Mouse (Mus musculus): ENCODE results near the gene Mapkapk2. TPM values are rescaled to one million over a fixed set of nuclear protein-coding genes. Genes with fewer than 3 reads are reported as not detected.

The Mapkapk2 gene
- polyA plus RNA-seq, 1 experiment from 2014 or later: 42.6 TPM

- no peak overlapping the region for H3K9ac ChIP-seq
Measured at GRCm38 (mm10) chr1:131053239-131053638, 44.4 kb downstream of the Mapkapk2 start.

DNA sequence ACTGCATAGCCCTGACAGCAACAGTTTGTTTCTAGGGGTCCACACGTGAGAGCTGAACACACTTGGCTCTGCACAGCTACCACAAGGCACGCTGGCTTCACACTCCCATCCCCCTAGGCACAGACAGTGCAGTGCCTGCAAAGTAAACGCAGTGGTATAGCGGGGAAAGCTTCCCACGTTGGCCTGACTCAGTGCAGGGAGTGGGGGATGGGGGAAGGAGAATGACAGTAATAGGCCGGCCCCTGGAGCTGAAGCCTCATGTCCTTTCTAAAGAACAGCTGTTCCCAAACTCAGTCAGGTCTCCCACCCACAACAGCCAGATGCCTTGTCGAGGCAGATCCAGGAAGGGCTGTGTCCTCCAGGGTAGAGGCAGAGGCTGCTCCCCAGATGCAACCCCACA is 46.6 kb downstream of the Mapkapk2 start:
- 0 out of 2 replicates have a peak, but pooled peaks cover 9% of the 10 kb centered on the region for H3K4me1 ChIP-seq (replicated peaks)
- H3K27ac ChIP-seq: no peak overlapping the region
- H3K9ac ChIP-seq: no peak overlapping the region
- 0 out of 2 replicates have a peak, but pooled peaks have one; percentile 14 for ATAC-seq
- 35% methylated on average over 7 of the region's 7 CpGs for WGBS
- H3K4me3 ChIP-seq (replicated peaks): no peak overlapping the region
- no peaks in the 10 kb centered on the region for H3K9me3 ChIP-seq
- no peak overlapping the region for H3K4me2 ChIP-seq (replicated peaks)
- peaks cover 25% of the 10 kb centered on the region for H3K36me3 ChIP-seq
- H3K27me3 ChIP-seq (replicated peaks): no peaks in the 10 kb centered on the region

More at GRCm38 (mm10) chr1:131053239-131053638, 44.4 kb downstream of the Mapkapk2 start:
- 12% methylated on average over 8 of the region's 8 CpGs for WGBS
- no peaks in the 10 kb centered on the region for H3K9me3 ChIP-seq
- no peaks in the 10 kb centered on the region for H3K27me3 ChIP-seq (replicated peaks)
- H3K36me3 ChIP-seq: peaks cover 36% of the 10 kb centered on the region
- no peak overlapping the region for H3K4me2 ChIP-seq (replicated peaks)
- 0 out of 2 replicates have a peak, but pooled peaks cover 9% of the 10 kb centered on the region for H3K4me1 ChIP-seq (replicated peaks)
- H3K4me3 ChIP-seq (replicated peaks): no peak overlapping the region
- no peak overlapping the region for H3K27ac ChIP-seq
- ATAC-seq: peak; percentile 67

DNA sequence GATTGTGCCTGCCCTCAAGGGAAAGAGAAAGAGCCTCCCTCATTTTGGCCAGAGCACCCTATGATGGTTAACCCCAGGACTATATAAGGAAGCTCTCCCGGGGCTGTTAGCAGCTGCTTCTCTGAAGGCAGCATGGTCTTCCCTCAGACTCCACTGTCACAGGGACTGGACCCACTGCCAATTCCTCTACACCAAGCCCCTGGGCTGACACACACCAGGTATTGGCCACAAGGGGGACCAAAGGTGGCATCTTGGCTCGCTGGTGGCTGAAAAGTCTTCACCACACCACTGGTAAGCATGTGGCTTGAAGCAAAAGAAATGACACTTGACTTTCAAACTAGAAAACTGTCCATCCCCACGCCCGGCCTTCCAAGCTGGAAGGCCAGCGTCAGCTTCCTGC is 47.0 kb downstream of the Mapkapk2 start:
- H3K27ac ChIP-seq: no peak overlapping the region
- WGBS: 85% methylated on average over 5 of the region's 5 CpGs
- H3K4me1 ChIP-seq (replicated peaks): 0 out of 2 replicates have a peak, but pooled peaks cover 9% of the 10 kb centered on the region
- H3K36me3 ChIP-seq: peaks cover 21% of the 10 kb centered on the region
- H3K4me2 ChIP-seq (replicated peaks): no peak overlapping the region
- no peak overlapping the region for H3K9ac ChIP-seq
- ATAC-seq: no peak
- H3K27me3 ChIP-seq (replicated peaks): no peaks in the 10 kb centered on the region
- no peak overlapping the region for H3K4me3 ChIP-seq (replicated peaks)
- H3K9me3 ChIP-seq: no peaks in the 10 kb centered on the region

DNA sequence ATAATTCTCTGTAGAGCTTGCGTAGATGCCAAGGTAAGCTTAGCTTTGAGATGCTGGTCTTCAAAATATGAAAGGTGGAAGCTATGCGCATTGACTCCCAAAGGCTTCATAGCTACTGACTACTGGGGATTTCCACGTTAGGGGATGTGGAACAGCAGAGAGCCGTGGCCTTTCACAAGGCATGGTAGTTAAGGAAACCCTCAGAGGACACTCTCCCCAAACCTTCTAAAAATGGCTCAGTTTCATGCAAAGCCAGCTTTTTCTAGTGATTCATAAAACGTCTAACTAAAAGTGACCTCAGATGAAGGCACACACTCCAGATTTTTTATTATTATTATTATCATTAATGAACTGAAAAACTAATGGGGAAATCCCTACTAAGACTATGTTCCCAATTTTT is 47.6 kb downstream of the Mapkapk2 start:
- H3K27ac ChIP-seq: no peak overlapping the region
- peaks cover 15% of the 10 kb centered on the region; the same call in 1 of the 2 replicates for H3K36me3 ChIP-seq
- no peaks in the 10 kb centered on the region for H3K27me3 ChIP-seq (replicated peaks)
- H3K4me2 ChIP-seq (replicated peaks): no peak overlapping the region
- no peak overlapping the region for H3K4me3 ChIP-seq (replicated peaks)
- 90% methylated on average over 5 of the region's 5 CpGs for WGBS
- H3K4me1 ChIP-seq (replicated peaks): 0 out of 2 replicates have a peak, but pooled peaks cover 12% of the 10 kb centered on the region
- no peak overlapping the region for H3K9ac ChIP-seq
- H3K9me3 ChIP-seq: no peaks in the 10 kb centered on the region
- no peak for ATAC-seq

DNA sequence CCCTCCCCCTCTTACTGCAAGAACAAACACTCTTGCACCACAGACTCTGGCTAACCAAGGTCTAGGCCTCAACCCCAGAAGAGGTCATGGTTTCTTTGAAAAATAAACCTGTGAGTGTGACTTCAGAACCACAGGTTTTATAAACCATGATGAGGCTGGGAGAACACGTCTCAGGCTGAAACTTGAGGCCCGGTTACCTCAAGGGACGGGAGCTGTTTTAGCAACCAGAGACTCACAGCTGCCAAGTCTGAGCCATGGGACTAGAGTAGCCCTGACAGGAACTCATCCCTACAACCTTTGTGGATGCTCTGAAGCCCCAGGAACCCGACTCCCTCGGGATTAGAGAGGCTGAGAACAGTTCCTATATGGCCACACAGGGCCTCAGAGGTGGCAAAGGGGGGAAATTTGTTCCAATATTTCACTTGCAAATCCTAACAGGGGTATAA is 48.2 kb downstream of the Mapkapk2 start:
- H3K27me3 ChIP-seq (replicated peaks): no peaks in the 10 kb centered on the region
- 64% methylated on average over 5 of the region's 5 CpGs for WGBS
- no peak for ATAC-seq

DNA sequence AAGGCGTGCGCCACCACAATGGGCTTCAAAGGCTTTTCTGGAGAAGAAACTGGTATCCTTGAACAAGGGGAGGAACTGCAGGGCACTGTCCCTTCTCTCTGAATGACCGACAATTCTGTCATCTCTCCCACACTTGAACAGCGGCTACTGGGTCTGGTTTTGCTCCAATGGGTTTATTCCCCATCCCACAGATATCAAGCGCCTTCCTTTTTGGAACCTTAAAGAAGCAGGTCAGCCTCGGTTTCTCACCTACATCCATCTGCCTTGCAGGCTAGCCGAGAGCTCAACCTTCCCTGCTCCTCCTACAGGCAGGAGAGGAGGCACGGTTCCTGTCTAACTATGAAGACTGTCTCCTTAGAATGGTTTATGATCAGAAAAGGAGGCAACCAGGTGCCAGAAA is 48.7 kb downstream of the Mapkapk2 start:
- Histone ChIP-seq H3K4me2 (replicated peaks) (no peak overlapping the region), H3K9me3 (no peaks in the 10 kb centered on the region), H3K9ac (no peak overlapping the region), H3K27ac (no peak overlapping the region), H3K36me3 (peaks cover 8% of the 10 kb centered on the region; the same call in 1 of the 2 replicates), H3K27me3 (replicated peaks) (no peaks in the 10 kb centered on the region), H3K4me1 (replicated peaks) (0 out of 2 replicates have a peak, but pooled peaks cover 12% of the 10 kb centered on the region), H3K4me3 (replicated peaks) (no peak overlapping the region)
- WGBS: 81% methylated on average over 8 of the region's 8 CpGs
- no peak for ATAC-seq

More for the DNA sequence above, 48.2 kb downstream of the Mapkapk2 start:
- 0 out of 2 replicates have a peak, but pooled peaks cover 12% of the 10 kb centered on the region for H3K4me1 ChIP-seq (replicated peaks)
- H3K9ac ChIP-seq: no peak overlapping the region
- H3K4me3 ChIP-seq (replicated peaks): no peak overlapping the region
- H3K9me3 ChIP-seq: no peaks in the 10 kb centered on the region
- no peak overlapping the region for H3K4me2 ChIP-seq (replicated peaks)
- H3K27ac ChIP-seq: no peak overlapping the region
- H3K36me3 ChIP-seq: peaks cover 12% of the 10 kb centered on the region; the same call in 1 of the 2 replicates

- 54% methylated on average over 6 of the region's 6 CpGs for WGBS
- no peak overlapping the region for H3K27ac ChIP-seq
- no peak overlapping the region for H3K4me3 ChIP-seq (replicated peaks)
- H3K4me2 ChIP-seq (replicated peaks): no peak overlapping the region
- H3K9me3 ChIP-seq: no peaks in the 10 kb centered on the region
- H3K36me3 ChIP-seq: peaks cover 4% of the 10 kb centered on the region; the same call in 1 of the 2 replicates
- H3K27me3 ChIP-seq (replicated peaks): no peaks in the 10 kb centered on the region
- H3K4me1 ChIP-seq (replicated peaks): 0 out of 2 replicates have a peak, but pooled peaks cover 12% of the 10 kb centered on the region
- no peak for ATAC-seq
- no peak overlapping the region for H3K9ac ChIP-seq
Measured at GRCm38 (mm10) chr1:131048121-131048863, 49.3 kb downstream of the Mapkapk2 start.

DNA sequence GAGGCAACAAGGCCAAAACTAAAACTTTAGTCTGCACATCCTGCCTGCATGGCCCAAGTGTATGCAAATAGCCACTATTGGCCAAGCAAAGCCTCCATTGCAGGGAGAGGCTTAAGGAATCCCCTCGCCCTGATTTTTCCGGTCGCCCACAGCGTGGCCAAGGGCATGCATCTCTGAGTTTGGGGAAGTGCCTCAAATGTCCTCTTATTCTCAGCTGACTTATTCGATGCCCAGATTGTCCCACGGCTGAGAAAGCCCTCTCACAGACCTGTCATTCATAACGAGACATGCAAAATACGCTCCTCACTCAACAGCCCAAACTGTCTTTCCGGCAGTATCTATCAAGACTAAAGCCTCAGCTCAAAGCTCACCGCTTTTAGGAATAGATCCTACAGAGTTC is 51.0 kb downstream of the Mapkapk2 start:
- no peak for ATAC-seq
- no peaks in the 10 kb centered on the region for H3K9me3 ChIP-seq
- 0 out of 2 replicates have a peak, but pooled peaks cover 3% of the 10 kb centered on the region for H3K4me1 ChIP-seq (replicated peaks)
- no peaks in the 10 kb centered on the region for H3K27me3 ChIP-seq (replicated peaks)
- no peak overlapping the region for H3K27ac ChIP-seq
- H3K4me3 ChIP-seq (replicated peaks): no peak overlapping the region
- no peak overlapping the region for H3K4me2 ChIP-seq (replicated peaks)
- 90% methylated on average over 10 of the region's 10 CpGs for WGBS
- H3K9ac ChIP-seq: no peak overlapping the region
- H3K36me3 ChIP-seq: no peaks in the 10 kb centered on the region

GRCm38 (mm10) chr1:131045723-131046355 is 51.8 kb downstream of the Mapkapk2 start:
- H3K9ac ChIP-seq: no peak overlapping the region
- ATAC-seq: peak; percentile 63
- H3K27ac ChIP-seq: peak overlapping the region; percentile 34; the same call in 1 of the 2 replicates
- H3K4me1 ChIP-seq (replicated peaks): 0 out of 2 replicates have a peak, but pooled peaks cover 3% of the 10 kb centered on the region
- H3K4me2 ChIP-seq (replicated peaks): no peak overlapping the region
- 60% methylated on average over 2 of the region's 2 CpGs for whole genome bisulfite sequencing
- no peaks in the 10 kb centered on the region for H3K36me3 ChIP-seq
- H3K4me3 ChIP-seq (replicated peaks): no peak overlapping the region
- H3K9me3 ChIP-seq: no peaks in the 10 kb centered on the region
- H3K27me3 ChIP-seq (replicated peaks): no peaks in the 10 kb centered on the region

- H3K9me3 ChIP-seq: no peaks in the 10 kb centered on the region
- 94% methylated on average over 4 of the region's 4 CpGs for WGBS
- H3K4me3 ChIP-seq (replicated peaks): no peak overlapping the region
- H3K4me1 ChIP-seq (replicated peaks): 0 out of 2 replicates have a peak, but pooled peaks cover 3% of the 10 kb centered on the region
- no peak overlapping the region for H3K4me2 ChIP-seq (replicated peaks)
- no peak for ATAC-seq
- H3K36me3 ChIP-seq: no peaks in the 10 kb centered on the region
- no peak overlapping the region for H3K9ac ChIP-seq
- H3K27me3 ChIP-seq (replicated peaks): no peaks in the 10 kb centered on the region
- H3K27ac ChIP-seq: no peak overlapping the region
Measured at GRCm38 (mm10) chr1:131043636-131044035, 54.0 kb downstream of the Mapkapk2 start.

DNA sequence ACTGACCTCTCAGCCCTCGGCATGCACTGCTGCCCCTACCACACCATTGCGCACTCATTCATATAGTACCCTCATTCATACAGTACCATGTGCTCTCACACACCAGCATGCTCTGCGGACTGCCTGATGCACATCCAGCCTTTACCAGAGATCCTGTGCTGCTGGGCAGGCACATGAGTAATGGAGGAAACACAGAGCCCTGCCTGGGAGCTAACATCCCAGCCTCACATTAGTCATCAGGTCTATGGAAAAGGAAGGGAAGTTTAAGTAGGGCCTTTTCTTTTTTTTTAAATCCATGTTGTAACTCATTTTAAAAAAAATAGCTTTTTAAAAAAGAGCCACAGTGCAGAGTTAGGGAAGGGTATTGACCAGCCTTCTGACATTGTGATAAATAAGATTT is 54.9 kb downstream of the Mapkapk2 start:
- Histone ChIP-seq H3K4me3 (replicated peaks) (no peak overlapping the region), H3K4me2 (replicated peaks) (no peak overlapping the region), H3K27me3 (replicated peaks) (no peaks in the 10 kb centered on the region), H3K9me3 (no peaks in the 10 kb centered on the region), H3K36me3 (no peaks in the 10 kb centered on the region), H3K9ac (no peak overlapping the region), H3K27ac (no peak overlapping the region), H3K4me1 (replicated peaks) (0 out of 2 replicates have a peak, but pooled peaks cover 3% of the 10 kb centered on the region)
- no peak for ATAC-seq
- WGBS: 86% methylated on average over 3 of the region's 3 CpGs

DNA sequence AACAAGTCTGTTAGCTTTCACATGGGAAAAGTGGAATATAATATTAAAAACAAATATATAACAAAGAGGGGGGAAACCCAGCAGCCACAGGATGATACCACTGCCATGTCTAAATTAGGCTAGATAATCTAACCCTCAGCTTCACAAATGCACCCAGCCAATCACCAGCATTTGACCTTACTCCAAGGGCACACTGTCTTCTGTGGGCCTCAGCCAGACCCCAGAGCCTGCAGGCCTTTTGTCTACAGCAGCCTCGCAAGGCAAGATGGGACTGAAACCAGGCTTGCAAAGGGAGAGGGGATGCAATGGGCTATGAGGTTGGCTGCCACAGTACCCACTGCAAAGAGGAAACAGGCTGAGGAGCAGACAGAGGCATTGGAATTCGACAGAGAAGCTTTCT is 55.4 kb downstream of the Mapkapk2 start:
- no peak overlapping the region for H3K27ac ChIP-seq
- H3K9ac ChIP-seq: no peak overlapping the region
- 0 out of 2 replicates have a peak, but pooled peaks cover 3% of the 10 kb centered on the region for H3K4me1 ChIP-seq (replicated peaks)
- 70% methylated on average over 2 of the region's 2 CpGs for WGBS
- no peak for ATAC-seq
- no peaks in the 10 kb centered on the region for H3K9me3 ChIP-seq
- no peaks in the 10 kb centered on the region for H3K27me3 ChIP-seq (replicated peaks)
- H3K36me3 ChIP-seq: no peaks in the 10 kb centered on the region
- H3K4me2 ChIP-seq (replicated peaks): no peak overlapping the region
- H3K4me3 ChIP-seq (replicated peaks): no peak overlapping the region
